Mouse (Mus musculus): Measurements from ENCODE around the gene Scaf4. TPM values are rescaled to one million over a fixed set of nuclear protein-coding genes. Genes with fewer than 3 reads are reported as not detected.

Scaf4 gene
- total RNA-seq (2021) = 10 to 100 TPM; 39.5 to 44.7 TPM
- long read RNA-seq, experiment 1, full-length matches to known transcripts = 1 of 10 reads
- long read RNA-seq, experiment 1, partial matches to known transcripts = 4 of 10 reads
- long read RNA-seq, experiment 1, other reads (novel, unspliced or antisense) = 5 of 10 reads
- long read RNA-seq, experiment 2, partial matches to known transcripts = 8 of 10 reads
- long read RNA-seq, experiment 2, other reads (novel, unspliced or antisense) = 2 of 10 reads

GRCm38 (mm10) chr16:90283905-90284891 is at the start of gene Scaf4:
Gene Scaf4, minus strand, starts transcription at chr16:90284503.
- peak; percentile 98 for DNase-seq (ENCODE audit: low spot score in 2 of 2)

- DNase-seq (ENCODE audit: low spot score in 2 of 2) = no peak
These were observed 48.2 kb upstream of the Scaf4 start for GRCm38 (mm10) chr16:90332553-90332952.

- DNase-seq (ENCODE audit: low spot score in 2 of 2) = no peak
These were observed 46.7 kb upstream of the Scaf4 start for GRCm38 (mm10) chr16:90330979-90331378.

GRCm38 (mm10) chr16:90329511-90329910 is 45.2 kb upstream of the Scaf4 start:
- no peak for DNase-seq (ENCODE audit: low spot score in 2 of 2)

GRCm38 (mm10) chr16:90322850-90323528 is 38.7 kb upstream of the Scaf4 start:
- DNase-seq (ENCODE audit: low spot score in 2 of 2) = peak; percentile 84 to 87

GRCm38 (mm10) chr16:90319321-90319720 is 35.0 kb upstream of the Scaf4 start:
- no peak for DNase-seq (ENCODE audit: low spot score in 2 of 2)

- no peak for DNase-seq (ENCODE audit: low spot score in 2 of 2)
These were observed 34.1 kb upstream of the Scaf4 start for GRCm38 (mm10) chr16:90318372-90318926.

- no peak for DNase-seq (ENCODE audit: low spot score in 2 of 2)
These were observed 33.5 kb upstream of the Scaf4 start for GRCm38 (mm10) chr16:90317777-90318176.

- DNase-seq (ENCODE audit: low spot score in 2 of 2) = no peak
These were observed 31.6 kb upstream of the Scaf4 start for GRCm38 (mm10) chr16:90315881-90316280.

GRCm38 (mm10) chr16:90312449-90313082 is 28.3 kb upstream of the Scaf4 start:
- DNase-seq (ENCODE audit: low spot score in 2 of 2) = no peak

- DNase-seq (ENCODE audit: low spot score in 2 of 2) = no peak
These were observed 26.3 kb upstream of the Scaf4 start for GRCm38 (mm10) chr16:90310488-90311135.

GRCm38 (mm10) chr16:90309784-90310183 is 25.5 kb upstream of the Scaf4 start:
- DNase-seq (ENCODE audit: low spot score in 2 of 2) = no peak

- DNase-seq (ENCODE audit: low spot score in 2 of 2) = no peak
These were observed 19.6 kb upstream of the Scaf4 start for GRCm38 (mm10) chr16:90303988-90304299.

GRCm38 (mm10) chr16:90303286-90303987 is 19.1 kb upstream of the Scaf4 start:
- no peak for DNase-seq (ENCODE audit: low spot score in 2 of 2)

GRCm38 (mm10) chr16:90301706-90302105 is 17.4 kb upstream of the Scaf4 start:
- no peak for DNase-seq (ENCODE audit: low spot score in 2 of 2)

- DNase-seq (ENCODE audit: low spot score in 2 of 2) = no peak
These were observed 16.6 kb upstream of the Scaf4 start for GRCm38 (mm10) chr16:90300896-90301295.

GRCm38 (mm10) chr16:90299591-90299990 is 15.3 kb upstream of the Scaf4 start:
- DNase-seq (ENCODE audit: low spot score in 2 of 2) = no peak

- DNase-seq (ENCODE audit: low spot score in 2 of 2) = no peak
These were observed 14.4 kb upstream of the Scaf4 start for GRCm38 (mm10) chr16:90298426-90299300.

Data from adrenal gland, adult 18-20 months (tissue).